Mouse (Mus musculus) intestine, embryonic 16.5 days (tissue): ENCODE measurements around the gene Pole2. TPM values are rescaled to one million over a fixed set of nuclear protein-coding genes. Genes with fewer than 3 reads are reported as not detected.

Experiments used
- ATAC-seq: fragments of 200-750 bp; cut with Nextera tagmentation; 2 replicates; pipeline ENCODE4 v1.8.0; 2017; ENCODE audit warnings: moderate TSS enrichment, moderate library complexity
- H3K27ac ChIP-seq: fragments of 300-500 bp; sonication (generic); 2 replicates; pipeline ENCODE4 v1.5.1; 2014; ENCODE audit warnings: mild to moderate bottlenecking, low read length
- H3K27me3 ChIP-seq: fragments of 300-500 bp; sonication (generic); replicated peaks from 2 replicates; pipeline ENCODE4 v1.6.1; 2014; ENCODE audit warnings: low read length, control low read depth, mixed read lengths; ENCODE audit not compliant: control insufficient read depth, insufficient read depth
- H3K36me3 ChIP-seq: fragments of 300-500 bp; sonication (generic); 2 replicates; pipeline ENCODE4 v1.6.1; 2014; ENCODE audit warnings: low read length, control low read depth; ENCODE audit not compliant: control insufficient read depth, insufficient read depth
- H3K4me1 ChIP-seq: fragments of 300-500 bp; sonication (generic); 2 replicates; pipeline ENCODE4 v1.6.1; 2014; ENCODE audit warnings: low read length, control low read depth, mixed read lengths; ENCODE audit not compliant: control insufficient read depth, insufficient read depth
- H3K4me2 ChIP-seq: fragments of 300-500 bp; sonication (generic); 2 replicates; pipeline ENCODE4 v1.6.1; 2014; ENCODE audit warnings: low read depth, low read length, control low read depth
- H3K4me3 ChIP-seq: fragments of 300-500 bp; sonication (generic); 2 replicates; pipeline ENCODE4 v1.5.1; 2014; ENCODE audit warnings: mild to moderate bottlenecking, low read length
- H3K9ac ChIP-seq: fragments of 300-500 bp; sonication (generic); 2 replicates; pipeline ENCODE4 v1.6.1; 2014; ENCODE audit warnings: low read depth, low read length
- H3K9me3 ChIP-seq: fragments of 300-500 bp; sonication (generic); 2 replicates; pipeline ENCODE4 v1.6.1; 2016; ENCODE audit warnings: low read length, control low read depth; ENCODE audit not compliant: control insufficient read depth
- WGBS: fragments of 180-500 bp; shearing (Covaris S2); extraction: QIAGEN DNeasy Blood & Tissue Kit; methylation state at CpG from one replicate; pipeline ENCODE4 v1.1.7; 2014; 5-methylcytosine and 5-hydroxymethylcytosine counted together
- microRNA-seq: library from miRNA; unstranded; fragments of <30 nt; microRNA quantifications from one replicate; pipeline ENCODE4, GENCODE M21; 2016
- polyA plus RNA-seq: library from polyadenylated mRNA; unstranded; fragments of >200 nt; fragmentation: Nextera tagmentation; extraction: Ambion mirVana; gene quantifications from 2 replicates; pipeline ENCODE4 v1.2.1, GENCODE M21; 2015

Gene Pole2
- polyA plus RNA-seq, 1 experiment from 2014 or later: 20.8 TPM

DNA sequence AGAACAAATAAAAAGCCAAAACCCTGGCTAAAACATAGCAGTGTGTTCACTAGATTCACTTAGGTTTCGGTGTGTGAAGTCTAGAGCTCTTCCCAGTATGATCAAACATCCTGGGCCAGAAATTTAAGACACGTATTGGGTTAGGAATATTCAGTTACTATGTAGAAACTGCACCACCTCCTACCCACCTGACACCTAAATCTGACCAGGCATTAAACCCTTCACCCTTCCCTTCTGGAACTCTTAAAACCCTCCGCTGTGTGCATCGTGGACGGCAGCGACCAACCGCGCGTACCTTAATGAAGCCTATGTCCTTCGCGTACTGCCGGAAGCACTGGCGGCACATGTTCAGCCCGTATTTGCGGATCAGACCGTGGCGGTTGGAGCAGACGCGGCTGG is 69.6 kb downstream of the Pole2 start:
- H3K27ac ChIP-seq: peak overlapping the region; percentile 79
- H3K36me3 ChIP-seq: peaks cover 10% of the 10 kb centered on the region
- H3K4me1 ChIP-seq: no peaks in the 10 kb centered on the region; the same call in 1 of the 2 replicates
- under 1% methylated on average over 19 of the region's 19 CpGs for WGBS
- peak overlapping the region; percentile 87 for H3K9ac ChIP-seq
- H3K27me3 ChIP-seq: no peaks in the 10 kb centered on the region
- H3K4me2 ChIP-seq: peak overlapping the region; percentile 65
- peak overlapping the region; percentile 57 for H3K4me3 ChIP-seq
- no peak for ATAC-seq
- no peaks in the 10 kb centered on the region for H3K9me3 ChIP-seq

DNA sequence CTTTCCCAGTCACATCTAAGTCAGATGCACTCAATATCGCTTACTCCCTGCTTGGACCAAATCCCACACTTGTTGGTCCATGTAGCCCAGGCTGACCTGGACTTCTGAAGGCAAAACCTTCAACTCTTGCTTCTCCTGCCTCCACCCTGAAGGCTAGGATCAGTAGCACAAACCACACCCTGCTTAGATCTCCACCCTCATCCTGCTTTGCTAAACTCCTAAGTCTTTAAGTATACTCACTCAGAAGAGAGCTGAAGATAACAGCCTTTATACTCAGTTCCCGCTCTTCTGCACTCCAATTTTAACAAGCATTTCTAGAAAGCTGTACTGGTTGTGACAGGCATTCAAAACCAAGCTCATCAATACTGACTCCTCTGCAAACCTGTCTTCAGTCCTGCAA is 70.9 kb downstream of the Pole2 start:
- Histone ChIP-seq H3K4me3 (no peak overlapping the region), H3K36me3 (peaks cover 10% of the 10 kb centered on the region), H3K9ac (no peak overlapping the region), H3K27me3 (no peaks in the 10 kb centered on the region), H3K9me3 (no peaks in the 10 kb centered on the region), H3K27ac (0 out of 2 replicates have a peak overlapping the region, but pooled peaks have one; percentile 19), H3K4me2 (no peak overlapping the region), H3K4me1 (no peaks in the 10 kb centered on the region; the same call in 1 of the 2 replicates)
- no peak for ATAC-seq
- WGBS: 97% methylated on average over 2 of the region's 2 CpGs

DNA sequence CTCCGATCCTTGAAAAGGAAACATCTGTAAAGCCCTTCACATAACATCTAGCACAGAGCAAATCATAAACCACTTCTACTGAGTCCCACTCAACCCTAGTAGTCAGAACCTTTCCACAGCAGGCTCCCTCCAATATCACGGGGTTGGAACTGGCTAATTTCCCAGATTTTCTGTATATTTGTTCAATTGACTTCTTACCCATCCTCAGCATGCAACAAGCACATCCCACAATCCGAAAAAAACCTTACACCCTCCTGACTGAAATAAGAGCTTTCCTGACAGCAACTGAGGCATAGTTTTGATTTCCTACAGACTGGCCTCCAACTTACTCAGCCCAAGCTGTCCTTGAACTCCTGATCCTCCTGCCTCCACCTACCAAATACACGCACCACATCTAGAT is 71.6 kb downstream of the Pole2 start:
- WGBS: 74% methylated on average over 4 of the region's 4 CpGs
- no peaks in the 10 kb centered on the region; the same call in 1 of the 2 replicates for H3K4me1 ChIP-seq
- H3K36me3 ChIP-seq: peaks cover 10% of the 10 kb centered on the region
- no peak overlapping the region for H3K27ac ChIP-seq
- no peak overlapping the region for H3K4me2 ChIP-seq
- ATAC-seq: no peak
- no peaks in the 10 kb centered on the region for H3K27me3 ChIP-seq
- no peaks in the 10 kb centered on the region for H3K9me3 ChIP-seq
- no peak overlapping the region for H3K4me3 ChIP-seq
- H3K9ac ChIP-seq: no peak overlapping the region

DNA sequence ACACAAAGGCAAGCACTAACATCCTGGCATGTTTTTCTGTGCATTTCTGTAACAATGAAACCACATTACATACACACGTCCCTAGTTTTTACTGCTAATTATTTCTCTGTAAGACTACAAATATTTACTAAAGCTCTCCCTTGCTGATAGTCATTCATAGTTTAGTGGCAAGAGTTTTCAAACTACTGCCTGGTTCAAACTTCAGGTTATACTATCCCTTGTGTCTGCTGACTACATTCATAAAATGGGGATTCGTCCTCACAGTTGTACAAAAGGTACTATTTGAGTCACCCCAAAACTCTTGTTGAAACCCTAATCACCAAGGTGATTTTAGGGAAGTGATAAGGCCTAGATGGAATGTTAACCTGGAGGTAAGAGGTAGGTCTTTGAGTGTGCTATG is 72.1 kb downstream of the Pole2 start:
- H3K9me3 ChIP-seq: no peaks in the 10 kb centered on the region
- H3K36me3 ChIP-seq: peaks cover 10% of the 10 kb centered on the region
- H3K9ac ChIP-seq: no peak overlapping the region
- 70% methylated on average over 2 of the region's 2 CpGs for WGBS
- H3K27ac ChIP-seq: no peak overlapping the region
- no peaks in the 10 kb centered on the region; the same call in 1 of the 2 replicates for H3K4me1 ChIP-seq
- H3K27me3 ChIP-seq: no peaks in the 10 kb centered on the region
- no peak for ATAC-seq
- no peak overlapping the region for H3K4me2 ChIP-seq
- H3K4me3 ChIP-seq: no peak overlapping the region

Small RNAs within 50 kb of the gene (microRNA-seq; reads per million reads assigned to microRNA genes)
- not detected for gene Gm47287
- not detected for gene Gm47295

Other genes starting within 250 kb of the Pole2 start
- 1,525 and 1,563 TPM in 2 replicates for gene Rps29, start 69.0 kb downstream of the Pole2 start, polyA plus RNA-seq
- 13.2 and 17.3 TPM in 2 replicates for gene Lrr1, start 59.4 kb downstream of the Pole2 start, polyA plus RNA-seq
- gene Rpl36al, start 44.1 kb downstream of the Pole2 start, polyA plus RNA-seq: 602 and 654 TPM in 2 replicates
- gene Mgat2, start 44.0 kb downstream of the Pole2 start, polyA plus RNA-seq: 35.6 and 39.7 TPM in 2 replicates
- gene Gm49383, start 31.1 kb downstream of the Pole2 start, polyA plus RNA-seq: 21.0 and 24.2 TPM in 2 replicates
- 6.9 and 7.3 TPM in 2 replicates for gene Dnaaf2, start 29.8 kb downstream of the Pole2 start, polyA plus RNA-seq
- gene Gm49384, start 23.9 kb downstream of the Pole2 start, polyA plus RNA-seq: 19.7 and 23.0 TPM in 2 replicates
- 5.2 and 5.4 TPM in 2 replicates for gene Klhdc1, start 13.0 kb upstream of the Pole2 start, polyA plus RNA-seq
- 87.8 and 91.7 TPM in 2 replicates for gene Klhdc2, start 68.5 kb upstream of the Pole2 start, polyA plus RNA-seq
- 56.3 and 66.2 TPM in 2 replicates for gene Nemf, start 129.0 kb upstream of the Pole2 start, polyA plus RNA-seq
- gene Arf6, start 144.0 kb upstream of the Pole2 start, polyA plus RNA-seq: 18.0 and 34.2 TPM in 2 replicates
- 1.0 and 1.4 TPM in 2 replicates for gene Gm9887, start 144.3 kb upstream of the Pole2 start, polyA plus RNA-seq